ENCODE assay signal across 20 mouse cellular contexts in genomic region chr15:56832666-56833065, GRCm38 (mm10).
DNase-seq lines count a peak whose midpoint lies in the region; TF ChIP-seq lines count a peak whose summit lies in the region.
"Had no signal": no experiment of that assay in that cellular context is flagged by ENCODE, and none has a peak within 500 bp of the region (broad histone marks: within the 10 kb centered on the region; RNA-seq: fewer than 3 reads in every experiment).

No protein-coding gene starts in this region.

- intact Hi-C loops in heart, postnatal 36 days (cut with DNase I), result no loop called here
- intact Hi-C loops in left cerebral cortex, postnatal 25 days (cut with DNase I), result no loop called here

- H3ac ChIP-seq in myocyte (ENCODE audit: control insufficient read depth, insufficient read length), result no peak overlapping the region

- no peak for TF ChIP-seq POLR2A in myocyte (IDR thresholded peaks at IDR 0.05; ENCODE audit: insufficient read length, low read depth)

- H3K79me2 ChIP-seq in myocyte (ENCODE audit: control insufficient read depth, insufficient read depth), result no peaks in the 10 kb centered on the region

- DNase-seq in heart, adult 11 months, result peak; percentile 62
- DNase-seq in heart, postnatal 36 days, result no peak
- peak; percentile 26 for DNase-seq in NIH3T3 (ENCODE audit: low read depth)
- DNase-seq in gastrocnemius, postnatal 10 days, result no peak
- no peak for DNase-seq in left cerebral cortex, postnatal 25 days (ENCODE audit: low spot score in 2 of 2)
- DNase-seq: adrenal gland, adult 2 months; adrenal gland, postnatal 25 days; cerebellum, adult 18-20 months; cerebellum, adult 9-10 months; cerebellum, postnatal 25 days; gastrocnemius, postnatal 36 days; kidney, adult 11 months; kidney, adult 8-10 months had no signal

- peak overlapping the region; percentile 48 for H3K4me2 ChIP-seq in myocyte (ENCODE audit: low read depth)
- H3K4me2 ChIP-seq: embryonic facial prominence, embryonic 12.5 days; embryonic facial prominence, embryonic 15.5 days; heart, embryonic 11.5 days; hindbrain, embryonic 13.5 days; intestine, embryonic 15.5 days had no signal

- H3K4me3 ChIP-seq in myocyte, result no peak overlapping the region
- H3K4me3 ChIP-seq: embryonic facial prominence, embryonic 12.5 days; embryonic facial prominence, embryonic 15.5 days; hindbrain, embryonic 10.5 days; hindbrain, embryonic 13.5 days; intestine, embryonic 15.5 days had no signal

- H3K27me3 ChIP-seq in myocyte (ENCODE audit: control insufficient read depth, insufficient read depth, insufficient read length), result no peaks in the 10 kb centered on the region
- H3K27me3 ChIP-seq: embryonic facial prominence, embryonic 12.5 days; embryonic facial prominence, embryonic 15.5 days; hindbrain, embryonic 13.5 days; intestine, embryonic 15.5 days had no signal

- no peaks in the 10 kb centered on the region for H3K36me3 ChIP-seq in myocyte (ENCODE audit: control insufficient read depth, insufficient read depth)
- H3K36me3 ChIP-seq: embryonic facial prominence, embryonic 12.5 days; embryonic facial prominence, embryonic 15.5 days; hindbrain, embryonic 10.5 days; hindbrain, embryonic 13.5 days; intestine, embryonic 15.5 days had no signal

TF ChIP-seq in myocyte, 11 proteins besides CTCF, POLR2A, EP300 and RAD21:
- TF ChIP-seq SRF (IDR thresholded peaks at IDR 0.05; ENCODE audit: control insufficient read depth, insufficient read length, low read depth) (no peak), MYOD1 (IDR thresholded peaks at IDR 0.05; ENCODE audit: control insufficient read depth in 1 of 3, insufficient read length in 2 of 3, low read depth in 2 of 3) (peak in 2 of 3 experiments; percentile 38 to 53), MYOG (IDR thresholded peaks at IDR 0.05; ENCODE audit: control insufficient read depth in 1 of 3, insufficient read depth in 1 of 3, insufficient read length in 2 of 3, low read depth in 2 of 3) (peak in 1 of 3 experiments; percentile 23)

Comparison
In these comparisons a context has a peak if more than half of its experiments do, and no peak if none do; other contexts are left out.
1. DNase-seq: peak in heart, adult 11 months (single experiment) and NIH3T3 (single experiment); none in heart, postnatal 36 days (0 of 2), gastrocnemius, postnatal 10 days (single experiment) and left cerebral cortex, postnatal 25 days (0 of 2).